Mouse (Mus musculus) heart, embryonic 10.5 days (tissue): ENCODE data around the gene AY358078. TPM values are rescaled to one million over a fixed set of nuclear protein-coding genes. Genes with fewer than 3 reads are reported as not detected.
"Not testable (repeated sequence)": the region's sequence is repeated elsewhere in the genome, so short reads cannot be mapped to it uniquely, and the experiment has no call there.

Source experiments
- DNase-seq: peaks from one replicate; pipeline ENCODE4 v3.0.0-alpha.2; 2017; ENCODE audit warnings: low spot score
- H3K27ac ChIP-seq: fragments of 300-500 bp; sonication (generic); 2 replicates; pipeline ENCODE4 v1.5.1; 2016; ENCODE audit warnings: mild to moderate bottlenecking
- H3K27me3 ChIP-seq: fragments of 300-500 bp; sonication (generic); 2 replicates; pipeline ENCODE4 v1.6.1; 2016; ENCODE audit warnings: mild to moderate bottlenecking; ENCODE audit not compliant: poor library complexity, insufficient read depth, severe bottlenecking
- H3K36me3 ChIP-seq: fragments of 300-500 bp; sonication (generic); 2 replicates; pipeline ENCODE4 v1.6.1; 2016; ENCODE audit warnings: mild to moderate bottlenecking, moderate library complexity
- H3K4me1 ChIP-seq: fragments of 300-500 bp; sonication (generic); 2 replicates; pipeline ENCODE4 v1.6.1; 2016; ENCODE audit warnings: mild to moderate bottlenecking
- H3K4me3 ChIP-seq: fragments of 300-500 bp; sonication (generic); 2 replicates; pipeline ENCODE4 v1.5.1; 2016; ENCODE audit warnings: mild to moderate bottlenecking, moderate library complexity
- H3K9me3 ChIP-seq: fragments of 300-500 bp; sonication (generic); 2 replicates; pipeline ENCODE4 v1.6.1; 2016; ENCODE audit warnings: mild to moderate bottlenecking, moderate library complexity
- WGBS: fragments of 180-500 bp; shearing (Covaris S2); methylation state at CpG from one replicate; pipeline ENCODE4 v1.1.7; 2016; 5-methylcytosine and 5-hydroxymethylcytosine counted together
- microRNA-seq: library from miRNA; unstranded; fragments of <30 nt; microRNA quantifications from one replicate; pipeline ENCODE4, GENCODE M21; 2017
- polyA plus RNA-seq: library from polyadenylated mRNA; unstranded; fragments of >200 nt; fragmentation: Nextera tagmentation; extraction: Ambion mirVana; gene quantifications from 2 replicates; pipeline ENCODE4 v1.2.1, GENCODE M21; 2016

The AY358078 gene
- polyA plus RNA-seq, 1 experiment from 2014 or later, result not detected

GRCm38 (mm10) chr14:51842250-51842649 lies 42.4 kb downstream of the AY358078 start:
- Histone ChIP-seq H3K27ac (no peak overlapping the region), H3K4me3 (no peak overlapping the region), H3K9me3 (no peaks in the 10 kb centered on the region), H3K27me3 (0 out of 2 replicates have a peak, but pooled peaks cover 3% of the 10 kb centered on the region), H3K36me3 (no peaks in the 10 kb centered on the region), H3K4me1 (no peaks in the 10 kb centered on the region)
- no peak for DNase-seq
- WGBS, result 62% methylated on average over 1 of the region's 1 CpGs

GRCm38 (mm10) chr14:51842781-51843180 lies 42.9 kb downstream of the AY358078 start:
- 79% methylated on average over 2 of the region's 2 CpGs for WGBS
- H3K36me3 ChIP-seq, result no peaks in the 10 kb centered on the region
- H3K27ac ChIP-seq, result no peak overlapping the region
- no peaks in the 10 kb centered on the region for H3K9me3 ChIP-seq
- no peak for DNase-seq
- H3K27me3 ChIP-seq, result 0 out of 2 replicates have a peak, but pooled peaks cover 5% of the 10 kb centered on the region
- H3K4me1 ChIP-seq, result no peaks in the 10 kb centered on the region
- no peak overlapping the region for H3K4me3 ChIP-seq

GRCm38 (mm10) chr14:51843882-51844281 lies 44.0 kb downstream of the AY358078 start:
- no peak overlapping the region for H3K27ac ChIP-seq
- no peak for DNase-seq
- H3K4me1 ChIP-seq, result no peaks in the 10 kb centered on the region
- 0 out of 2 replicates have a peak, but pooled peaks cover 5% of the 10 kb centered on the region for H3K27me3 ChIP-seq
- H3K4me3 ChIP-seq, result no peak overlapping the region
- no peaks in the 10 kb centered on the region for H3K36me3 ChIP-seq
- H3K9me3 ChIP-seq, result no peaks in the 10 kb centered on the region

GRCm38 (mm10) chr14:51846566-51846965 lies 46.7 kb downstream of the AY358078 start:
- 58% methylated on average over 3 of the region's 3 CpGs for WGBS
- no peak for DNase-seq
- Histone ChIP-seq H3K4me3 (no peak overlapping the region), H3K27me3 (0 out of 2 replicates have a peak, but pooled peaks cover 5% of the 10 kb centered on the region), H3K9me3 (no peaks in the 10 kb centered on the region), H3K27ac (no peak overlapping the region), H3K4me1 (no peaks in the 10 kb centered on the region), H3K36me3 (no peaks in the 10 kb centered on the region)

- not testable (repeated sequence) for H3K4me1 ChIP-seq, H3K9me3 ChIP-seq, H3K27ac ChIP-seq, H3K27me3 ChIP-seq, DNase-seq, H3K36me3 ChIP-seq, H3K4me3 ChIP-seq
- WGBS, result 40% methylated on average over 3 of the region's 3 CpGs
Measured at GRCm38 (mm10) chr14:51851006-51851405, 51.2 kb downstream of the AY358078 start.

GRCm38 (mm10) chr14:51853399-51853798 lies 53.6 kb downstream of the AY358078 start, which contains the start of gene Ear6:
Ear6 (plus strand) TSS chr14:51853699.
- H3K4me1 ChIP-seq, result no peaks in the 10 kb centered on the region
- no peaks in the 10 kb centered on the region for H3K9me3 ChIP-seq
- no peaks in the 10 kb centered on the region for H3K27me3 ChIP-seq
- DNase-seq, result no peak
- no peak within 1 kb of the TSS for H3K27ac ChIP-seq
- H3K36me3 ChIP-seq, result no peaks in the 10 kb centered on the region
- no peak within 1 kb of the TSS for H3K4me3 ChIP-seq

- not testable (repeated sequence) for H3K9me3 ChIP-seq, H3K4me3 ChIP-seq, H3K27me3 ChIP-seq, H3K27ac ChIP-seq, H3K4me1 ChIP-seq, DNase-seq, H3K36me3 ChIP-seq
- WGBS, result 74% methylated on average over 7 of the region's 7 CpGs
Measured at GRCm38 (mm10) chr14:51855280-51855679, 55.4 kb downstream of the AY358078 start.

- H3K9me3 ChIP-seq, H3K27me3 ChIP-seq, H3K36me3 ChIP-seq, H3K4me1 ChIP-seq, DNase-seq, H3K27ac ChIP-seq, H3K4me3 ChIP-seq: not testable (repeated sequence)
- WGBS, result 6% methylated on average over 1 of the region's 1 CpGs
Measured at GRCm38 (mm10) chr14:51863603-51864002, 63.8 kb downstream of the AY358078 start.

DNA sequence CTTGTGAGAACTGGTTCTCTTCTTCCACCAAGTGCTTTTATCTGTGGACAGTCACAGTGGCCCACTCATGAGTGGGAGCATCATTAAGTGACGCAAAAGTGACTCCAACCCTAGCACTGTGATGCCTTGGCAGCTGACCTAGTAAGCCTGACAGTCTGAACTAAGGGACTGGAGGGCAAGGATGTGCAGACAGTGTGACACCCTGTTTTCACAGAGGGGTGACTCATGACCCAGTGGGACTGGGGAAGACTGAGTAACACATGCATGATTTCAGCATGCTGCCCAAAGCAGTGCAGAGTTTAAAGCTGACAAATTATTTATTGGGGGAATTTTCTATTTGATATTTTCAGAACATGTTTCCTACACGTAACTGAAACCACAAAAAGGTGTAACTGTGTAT lies 70.9 kb downstream of the AY358078 start:
- H3K27me3 ChIP-seq, result no peaks in the 10 kb centered on the region
- no peak overlapping the region for H3K27ac ChIP-seq
- 64% methylated on average over 2 of the region's 2 CpGs for WGBS
- H3K9me3 ChIP-seq, result no peaks in the 10 kb centered on the region
- H3K4me1 ChIP-seq, result no peaks in the 10 kb centered on the region
- no peak overlapping the region for H3K4me3 ChIP-seq
- DNase-seq, result no peak
- no peaks in the 10 kb centered on the region for H3K36me3 ChIP-seq

DNA sequence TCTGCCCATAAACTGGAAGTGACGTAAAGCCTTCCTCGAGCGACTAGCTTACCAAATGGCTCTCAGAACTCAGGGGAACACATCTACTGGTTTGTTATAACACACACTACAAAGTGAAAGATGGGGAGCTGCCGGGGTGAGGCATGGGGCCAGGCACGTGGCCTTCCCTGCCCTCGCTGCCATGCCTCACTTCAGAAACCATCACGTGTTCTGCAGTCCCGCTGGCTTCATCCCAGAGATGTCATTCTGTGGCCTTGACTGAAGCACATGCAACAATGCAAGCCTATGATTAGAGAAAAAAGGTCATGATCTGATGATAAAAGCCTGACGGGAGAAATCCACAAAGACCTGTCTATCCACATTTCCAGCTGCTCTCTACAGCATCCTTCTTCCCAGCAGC lies 71.9 kb downstream of the AY358078 start:
- Histone ChIP-seq H3K9me3 (no peaks in the 10 kb centered on the region), H3K4me1 (no peaks in the 10 kb centered on the region), H3K27me3 (no peaks in the 10 kb centered on the region), H3K36me3 (no peaks in the 10 kb centered on the region), H3K27ac (no peak overlapping the region), H3K4me3 (no peak overlapping the region)
- WGBS, result 78% methylated on average over 9 of the region's 9 CpGs
- no peak for DNase-seq

Small RNA genes within 50 kb of the gene (microRNA-seq; reads per million reads assigned to microRNA genes)
- gene Gm27375, result not detected

Other genes with a start within 250 kb of the AY358078 start
- 0.08 TPM in 1 of 2 replicates, not detected in the other for gene Gm5622, start 247.3 kb upstream of the AY358078 start, polyA plus RNA-seq
- gene Gm17175, start 226.0 kb upstream of the AY358078 start, polyA plus RNA-seq, result not detected in 2 replicates
- not detected in 2 replicates for gene Gm17174, start 207.9 kb upstream of the AY358078 start, polyA plus RNA-seq
- not detected in 2 replicates for gene Gm17078, start 188.7 kb upstream of the AY358078 start, polyA plus RNA-seq
- gene Gm4181, start 164.4 kb upstream of the AY358078 start, polyA plus RNA-seq, result not detected in 2 replicates
- not detected in 2 replicates for gene Gm17079, start 104.6 kb upstream of the AY358078 start, polyA plus RNA-seq
- not detected in 2 replicates for gene Gm5800, start 82.9 kb upstream of the AY358078 start, polyA plus RNA-seq
- not detected in 2 replicates for gene Ang4, start 26.5 kb upstream of the AY358078 start, polyA plus RNA-seq
- gene Ear6, start 53.7 kb downstream of the AY358078 start, polyA plus RNA-seq, result not detected in 2 replicates
- 40.0 and 45.1 TPM in 2 replicates for gene Mettl17, start 84.8 kb downstream of the AY358078 start, polyA plus RNA-seq
- gene Slc39a2, start 92.8 kb downstream of the AY358078 start, polyA plus RNA-seq, result 0.53 and 0.63 TPM in 2 replicates
- gene Ndrg2, start 114.1 kb downstream of the AY358078 start, polyA plus RNA-seq, result 92.7 and 155 TPM in 2 replicates
- not detected in 2 replicates for gene Tppp2, start 118.4 kb downstream of the AY358078 start, polyA plus RNA-seq
- gene Rnase13, start 122.7 kb downstream of the AY358078 start, polyA plus RNA-seq, result not detected in 2 replicates
- gene Arhgef40, start 184.7 kb downstream of the AY358078 start, polyA plus RNA-seq, result 72.3 and 86.4 TPM in 2 replicates
- 0.27 and 0.57 TPM in 2 replicates for gene Tmem253, start 215.6 kb downstream of the AY358078 start, polyA plus RNA-seq
- gene Zfp219, start 220.7 kb downstream of the AY358078 start, polyA plus RNA-seq, result 21.5 and 31.1 TPM in 2 replicates
- not detected in 2 replicates for gene Olfr221, start 242.4 kb downstream of the AY358078 start, polyA plus RNA-seq